ENCODE assay signal across 8 mouse cellular contexts in genomic region chr11:107131749-107132421, GRCm38 (mm10). TPM values are rescaled to one million over a fixed set of nuclear protein-coding genes. Genes with fewer than 3 reads are reported as not detected.
DNase-seq lines count a peak whose midpoint lies in the region; ATAC-seq lines count a peak whose summit lies in the region.

Gene Bptf (minus strand): TSS chr11:107132127.

- no peaks in the 10 kb centered on the region for H3K36me3 ChIP-seq in hindbrain, embryonic 14.5 days (replicated peaks; ENCODE audit: control insufficient read depth, insufficient read depth)

- H3K27ac ChIP-seq in hindbrain, embryonic 14.5 days, result peak within 1 kb of the TSS; percentile 98

- ATAC-seq in hindbrain, embryonic 14.5 days (ENCODE audit: low FRiP score), result peak; percentile 97

- no peaks in the 10 kb centered on the region for H3K27me3 ChIP-seq in hindbrain, embryonic 14.5 days (ENCODE audit: control insufficient read depth, insufficient read depth, low read length)

- no peaks in the 10 kb centered on the region for H3K9me3 ChIP-seq in hindbrain, embryonic 14.5 days (ENCODE audit: control insufficient read depth, low read length)

- peak within 1 kb of the TSS; percentile 93 for H3K4me3 ChIP-seq in hindbrain, embryonic 14.5 days (replicated peaks; ENCODE audit: low read length)

- under 1% methylated on average over 26 of the region's 94 CpGs for WGBS in hindbrain, embryonic 14.5 days

- DNase-seq in ZHBTc4 (ENCODE audit: low read depth, low spot score), result peak; percentile 93
- peak; percentile 84 to 92 for DNase-seq in cerebellum, postnatal 36 days
- DNase-seq in frontal cortex, postnatal 36 days (ENCODE audit: low spot score in 2 of 2), result peak; percentile 84 to 88
- peak; percentile 90 for DNase-seq in hindbrain, embryonic 14.5 days (ENCODE audit: low spot score)
- peak; percentile 84 to 91 for DNase-seq in left cerebral cortex, adult 18-20 months (ENCODE audit: low spot score in 2 of 2)
- DNase-seq in lung, postnatal 4 days, result peak; percentile 94 to 95
- DNase-seq in retina, postnatal 1 day, result peak; percentile 93
- DNase-seq in thymus, postnatal 4 days, result peak; percentile 95

- H3K4me2 ChIP-seq in hindbrain, embryonic 14.5 days (replicated peaks), result peak within 1 kb of the TSS; percentile 63

- peaks cover 19% of the 10 kb centered on the region for H3K4me1 ChIP-seq in hindbrain, embryonic 14.5 days (replicated peaks; ENCODE audit: control insufficient read depth, insufficient read depth, low read length)

- H3K9ac ChIP-seq in hindbrain, embryonic 14.5 days, result peak within 1 kb of the TSS; percentile 98

RNA-seq across cellular contexts. Expression of gene Bptf, which starts in this region (rescaled TPM):
- 36.2 and 40.6 TPM in 2 replicates for polyA plus RNA-seq in hindbrain, embryonic 14.5 days (2014; fragmentation: Nextera tagmentation; extraction: Ambion mirVana)
- 10 to 100 TPM; 64.4 to 67.2 TPM for total RNA-seq in left cerebral cortex, adult 18-20 months (2021)

Comparison
In these comparisons a context has a peak if more than half of its experiments do, and no peak if none do; other contexts are left out.
1. Peak in every context shown above with its lines: DNase-seq, ATAC-seq, H3K4me3 ChIP-seq and H3K27ac ChIP-seq.